Mouse (Mus musculus): ENCODE results near the gene Vmn2r59.
"Not testable (repeated sequence)": the region's sequence is repeated elsewhere in the genome, so short reads cannot be mapped to it uniquely, and the experiment has no call there.

The Vmn2r59 gene

GRCm38 (mm10) chr7:42058923-42059322 lies at the start of gene Vmn2r59:
Gene Vmn2r59, minus strand, starts transcription at chr7:42059023.
- DNase-seq (ENCODE audit: low spot score) = no peak

DNA sequence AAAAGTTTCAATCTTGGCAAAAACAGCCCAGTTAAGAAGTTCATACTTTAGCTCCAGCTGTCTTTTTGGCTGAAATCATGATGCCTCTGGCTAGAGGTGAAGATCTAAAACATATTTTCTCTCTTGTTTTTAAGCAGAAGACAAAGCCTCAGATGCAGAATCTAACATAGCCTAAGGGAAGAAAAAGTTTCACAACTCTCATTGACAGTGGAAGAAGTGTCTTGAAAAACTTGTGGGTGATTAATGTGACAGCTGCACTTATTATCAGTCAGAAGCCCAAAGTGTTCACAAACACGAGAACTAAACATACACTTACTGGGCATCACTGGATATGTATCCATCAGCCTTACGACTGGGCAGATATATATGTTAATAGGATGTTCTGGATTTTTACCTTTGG lies 48.6 kb upstream of the Vmn2r59 start, which contains the start of gene Vmn2r60:
Vmn2r60 (plus strand) TSS at position 301 of the 400 bp plus-strand sequence.
- no peak for DNase-seq (ENCODE audit: low spot score)

DNA sequence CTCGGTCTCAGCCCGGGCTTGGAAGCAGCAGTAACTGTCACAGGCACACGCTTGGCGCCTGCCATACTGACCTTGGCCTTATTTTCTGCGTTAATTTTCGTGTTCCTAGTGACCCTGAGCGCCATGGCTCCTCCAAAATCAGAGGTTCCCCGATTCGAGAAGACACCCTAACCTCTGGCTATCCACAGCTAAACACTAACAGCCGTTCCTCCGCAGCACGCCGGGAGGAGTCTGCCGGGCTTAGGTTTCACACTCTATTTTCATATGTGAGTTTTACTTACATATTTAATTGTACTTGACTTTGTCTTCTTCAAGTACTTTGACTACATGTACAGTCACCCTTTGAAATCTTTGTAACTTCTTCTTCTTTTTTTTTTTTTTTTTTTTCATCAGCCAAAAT lies 48.2 kb upstream of the Vmn2r59 start:
- DNase-seq (ENCODE audit: low spot score) = not testable (repeated sequence)

Data from urinary bladder, postnatal 25 days (tissue).